Mouse (Mus musculus) gastrocnemius, postnatal 10 days (tissue): Measurements from ENCODE around the gene Gtf2ird1. TPM values are rescaled to one million over a fixed set of nuclear protein-coding genes. Genes with fewer than 3 reads are reported as not detected.

ENCODE experiments used
- DNase-seq: peaks from one replicate; pipeline ENCODE4 v3.0.0; 2021; ENCODE audit warnings: mixed read lengths
- microRNA-seq, 2 experiments: library from miRNA; unstranded; fragments of <30 nt; microRNA quantifications; one replicate each; pipeline ENCODE4 v1.2.0; 2021
- total RNA-seq, 2 experiments: library from RNA; stranded (reverse); gene quantifications; 2 replicates each; pipeline ENCODE4 v1.2.3; 2021

Gene Gtf2ird1
- total RNA-seq, 2 experiments from 2014 or later: 19.9 to 29.2 TPM

DNA sequence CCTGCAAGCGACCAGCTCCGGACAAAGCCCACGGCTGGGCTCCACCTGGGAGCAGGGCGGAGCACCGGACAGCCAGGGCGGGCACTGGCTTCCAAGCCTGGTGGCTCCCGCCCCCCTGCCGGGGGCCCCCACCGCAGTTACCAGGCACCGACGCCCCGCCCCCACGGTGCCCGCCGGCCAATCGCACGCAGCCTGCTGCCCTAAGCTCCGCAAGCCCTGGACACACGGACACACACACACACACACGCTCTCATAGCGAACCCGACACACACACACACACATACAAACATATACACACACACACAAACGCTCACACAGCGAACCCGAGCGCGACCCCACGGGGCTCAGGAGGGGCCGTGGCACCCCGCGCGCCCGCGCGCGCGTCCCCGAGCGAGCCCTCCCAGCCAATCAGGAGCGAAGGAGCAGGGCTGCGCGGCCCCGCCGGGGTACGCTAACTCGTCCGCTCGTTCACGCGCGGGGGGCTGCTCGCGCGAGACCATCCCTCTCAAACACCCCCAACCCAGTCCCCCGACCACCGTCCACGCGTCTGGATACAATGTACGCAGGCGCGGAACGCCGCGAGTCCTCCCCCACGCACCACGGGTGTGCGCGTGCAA, 143.0 kb downstream of the Gtf2ird1 start:
- DNase-seq: peak; percentile 95

- DNase-seq: peak; percentile 18
These were observed 143.6 kb downstream of the Gtf2ird1 start for GRCm38 (mm10) chr5:134312691-134313450.

GRCm38 (mm10) chr5:134311894-134312411, 144.6 kb downstream of the Gtf2ird1 start:
- no peak for DNase-seq

DNA sequence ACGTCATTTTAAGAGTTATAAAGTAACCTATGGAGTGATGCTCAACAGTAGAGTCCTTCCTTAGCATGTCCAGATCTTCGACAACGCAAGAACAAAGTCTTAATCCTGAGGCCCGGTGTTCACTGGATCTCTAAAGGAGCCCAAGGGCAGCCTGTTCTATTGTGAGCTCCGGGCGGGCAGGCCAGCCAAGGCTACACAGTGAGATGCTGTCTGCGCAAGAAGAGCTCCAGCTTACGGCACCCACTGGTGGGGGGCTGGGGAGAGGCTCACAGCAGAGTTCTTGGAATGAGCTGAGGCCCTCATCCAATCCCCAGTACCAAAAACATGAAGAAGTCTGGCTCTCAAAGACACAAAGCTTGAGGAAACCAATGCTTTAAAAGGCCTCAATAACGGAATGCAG, 146.3 kb downstream of the Gtf2ird1 start:
- DNase-seq: no peak

DNA sequence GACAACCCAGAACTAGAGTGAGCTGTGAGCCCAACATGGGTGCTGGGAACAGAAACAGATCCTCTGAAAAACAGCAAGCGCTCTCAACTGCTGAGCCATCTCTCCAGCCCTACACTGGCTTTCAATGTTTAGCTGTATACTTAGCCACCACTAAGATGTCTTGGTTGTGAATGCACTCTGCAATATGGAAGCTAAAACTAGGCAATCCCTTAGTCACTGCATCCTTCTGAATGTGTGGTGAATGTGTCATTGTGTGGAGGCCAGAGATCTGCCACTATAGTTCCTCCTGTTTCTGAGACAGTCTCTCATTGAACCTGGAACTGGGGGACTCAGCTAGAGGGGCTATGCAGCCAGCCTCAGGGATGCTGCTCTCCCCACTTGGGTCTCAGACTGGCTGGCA, 147.2 kb downstream of the Gtf2ird1 start:
- no peak for DNase-seq

Small RNA genes within 50 kb of the gene (microRNA-seq; reads per million reads assigned to microRNA genes)
- gene Gm26340 (0 reads per million in 2 experiments), gene Mir3965 (0 reads per million in 2 experiments)

Other genes starting within 250 kb of the Gtf2ird1 start
- gene Ncf1, start 227.1 kb downstream of the Gtf2ird1 start, total RNA-seq: 1 to 10 TPM; 3.4 to 4.7 TPM
- 100 to 1,000 TPM; 131 to 156 TPM for gene Gtf2i, start 142.0 kb downstream of the Gtf2ird1 start, total RNA-seq
- gene Clip2, start 95.7 kb upstream of the Gtf2ird1 start, total RNA-seq: 10 to 100 TPM; 10.1 to 12.8 TPM
- under 1 TPM; 0.14 to 0.16 TPM for gene Syna, start 103.5 kb upstream of the Gtf2ird1 start, total RNA-seq
- gene Rfc2, start 124.7 kb upstream of the Gtf2ird1 start, total RNA-seq: 10 to 100 TPM; 18.8 to 25.7 TPM
- 1 to 10 TPM; 1.8 to 3.2 TPM for gene Lat2, start 158.3 kb upstream of the Gtf2ird1 start, total RNA-seq
- gene Eif4h, start 182.8 kb upstream of the Gtf2ird1 start, total RNA-seq: 100 to 1,000 TPM; 151 to 159 TPM
- 10 to 100 TPM in 1 of 2 experiments, 1 to 10 TPM in 1; 8.4 to 11.4 TPM for gene Limk1, start 231.9 kb upstream of the Gtf2ird1 start, total RNA-seq